Mouse (Mus musculus): ENCODE results near the gene Map4k4. TPM values are rescaled to one million over a fixed set of nuclear protein-coding genes. Genes with fewer than 3 reads are reported as not detected.

The Map4k4 gene
- total and polyA plus RNA-seq, 3 experiments, result 0.04 to 0.21 TPM; not detected in 1

DNA sequence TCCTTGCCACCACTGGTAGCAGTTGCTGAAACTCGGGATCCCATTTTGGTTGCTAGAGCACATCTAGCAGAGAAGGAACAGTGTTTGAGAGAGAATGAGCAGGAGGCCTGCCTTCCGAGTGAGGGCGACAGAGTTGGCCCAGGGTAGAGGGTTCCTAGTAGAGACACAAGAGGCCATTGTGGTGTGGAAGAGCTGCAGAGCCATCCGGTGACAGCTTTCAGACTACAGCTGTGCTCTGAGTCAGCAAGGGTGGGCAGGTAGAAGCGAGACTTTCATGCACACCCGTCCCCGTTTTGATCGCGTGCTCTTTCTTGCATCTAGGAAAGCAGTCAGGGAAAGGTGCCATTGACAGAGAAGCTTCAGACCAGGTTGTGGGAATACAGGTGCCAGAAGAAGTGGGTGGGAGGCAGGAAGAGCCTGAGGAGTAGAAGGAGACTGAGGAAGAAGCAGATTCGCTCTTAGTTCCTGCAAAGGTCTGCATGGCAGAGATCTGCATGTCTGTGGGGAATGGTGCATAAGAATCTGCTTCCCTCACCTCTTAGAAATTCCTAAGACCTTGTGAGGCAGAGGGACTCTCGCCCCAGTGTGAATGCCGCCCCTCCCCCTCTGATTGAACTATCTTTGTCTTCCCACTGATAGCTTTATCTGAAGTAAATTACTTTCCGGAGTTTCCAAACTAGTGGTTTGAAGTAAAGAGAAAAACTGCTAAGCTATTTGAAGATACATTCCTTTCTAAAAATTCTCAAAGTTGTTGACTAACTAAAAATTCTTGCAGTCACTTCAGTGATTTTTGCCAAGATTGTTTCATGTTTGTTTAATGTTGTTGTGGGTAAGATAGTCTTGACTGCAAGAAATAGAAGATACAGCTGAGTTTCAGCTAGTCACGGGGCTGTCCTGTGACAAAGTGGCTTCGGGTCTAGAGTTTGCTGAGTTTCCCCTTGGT, 23.0 kb downstream of the Map4k4 start:
- TF ChIP-seq MAZ (IDR thresholded peaks at IDR 0.05; ENCODE audit: low read depth, low read length) (no peak), TBP (IDR thresholded peaks at IDR 0.05; ENCODE audit: low read depth, low read length) (no peak), MAX (IDR thresholded peaks at IDR 0.05; ENCODE audit: low read length) (no peak), BHLHE40 (IDR thresholded peaks at IDR 0.05; ENCODE audit: borderline replicate concordance, low read depth, low read length) (no peak), POLR2A (IDR thresholded peaks at IDR 0.05; ENCODE audit: control insufficient read depth in 1 of 2, insufficient read depth in 1 of 2, low read depth in 1 of 2, low read length in 2 of 2, poor library complexity in 1 of 2) (no peak), CHD1 (IDR thresholded peaks at IDR 0.05; ENCODE audit: low read depth, low read length) (no peak), E2F4 (IDR thresholded peaks at IDR 0.05; ENCODE audit: borderline replicate concordance, low read depth, low read length) (no peak), MXI1 (IDR thresholded peaks at IDR 0.05; ENCODE audit: low read depth, low read length) (no peak), ELF1 (IDR thresholded peaks at IDR 0.05; ENCODE audit: low read depth, low read length) (no peak), ZNF384 (IDR thresholded peaks at IDR 0.05; ENCODE audit: low read depth, low read length) (no peak), JUND (IDR thresholded peaks at IDR 0.05; ENCODE audit: low read depth, low read length) (no peak), MYC (IDR thresholded peaks at IDR 0.05; ENCODE audit: low read depth, low read length) (no peak), KAT2A (conservative IDR thresholded peaks at IDR 0.05; ENCODE audit: low read depth, low read length) (no peak), NELFE (IDR thresholded peaks at IDR 0.05; ENCODE audit: low read depth, low read length) (no peak), ZMIZ1 (IDR thresholded peaks at IDR 0.05; ENCODE audit: low read depth, low read length) (no peak)
- Histone ChIP-seq H3K9me3 (replicated peaks; ENCODE audit: insufficient read depth, low read length) (no peaks in the 10 kb centered on the region), H3K79me2 (ENCODE audit: control insufficient read depth, insufficient read depth, low read length, poor library complexity) (no peaks in the 10 kb centered on the region), H3K36me3 (ENCODE audit: control insufficient read depth in 1 of 2, insufficient read depth in 2 of 2, low read length in 2 of 2) (no peaks in the 10 kb centered on the region), H3K4me3 (ENCODE audit: control insufficient read depth in 1 of 2, insufficient read depth in 1 of 2, low read depth in 2 of 2, low read length in 2 of 2) (no peak overlapping the region), H3K27ac (ENCODE audit: control insufficient read depth, low read depth, low read length) (no peak overlapping the region), H3K4me1 (ENCODE audit: control insufficient read depth in 1 of 2, insufficient read depth in 2 of 2, low read length in 2 of 2) (no peaks in the 10 kb centered on the region), H3K27me3 (ENCODE audit: control insufficient read depth in 1 of 2, insufficient read depth in 2 of 2, low read length in 2 of 2) (peaks cover 0 to 2% of the 10 kb centered on the region in 2 experiments; a peak in 1 of 4 replicates), H3K9ac (ENCODE audit: control insufficient read depth, low read depth, low read length, poor library complexity, severe bottlenecking) (no peak overlapping the region)
- no peak for DNase-seq (ENCODE audit: low read depth, low spot score)

DNA sequence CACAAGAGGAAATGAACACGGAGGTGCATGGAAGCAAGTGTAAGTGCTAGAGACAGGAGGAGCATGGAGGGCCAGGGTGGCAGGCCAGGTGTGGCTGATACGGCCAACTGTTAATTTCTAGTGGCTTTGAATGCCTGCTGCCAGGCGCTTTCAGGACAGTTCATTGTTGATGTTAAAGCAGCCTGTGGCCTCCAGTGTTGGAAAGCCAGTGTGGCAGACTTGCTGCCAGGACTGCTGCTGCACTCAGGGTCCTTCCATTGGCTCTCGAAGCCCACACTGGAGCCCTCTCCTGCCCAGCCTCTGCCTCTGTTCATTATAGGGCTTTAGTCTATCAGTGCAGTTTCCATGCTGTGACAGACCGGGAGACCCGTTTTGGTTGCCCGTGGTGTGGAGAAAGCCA, 30.3 kb downstream of the Map4k4 start:
- Histone ChIP-seq H3K27ac (ENCODE audit: control insufficient read depth, low read depth, low read length) (no peak overlapping the region), H3K9me3 (replicated peaks; ENCODE audit: insufficient read depth, low read length) (no peaks in the 10 kb centered on the region), H3K36me3 (ENCODE audit: control insufficient read depth in 1 of 2, insufficient read depth in 2 of 2, low read length in 2 of 2) (no peaks in the 10 kb centered on the region), H3K79me2 (ENCODE audit: control insufficient read depth, insufficient read depth, low read length, poor library complexity) (no peaks in the 10 kb centered on the region), H3K27me3 (ENCODE audit: control insufficient read depth in 1 of 2, insufficient read depth in 2 of 2, low read length in 2 of 2) (no peaks in the 10 kb centered on the region; a peak in 1 of 4 replicates), H3K9ac (ENCODE audit: control insufficient read depth, low read depth, low read length, poor library complexity, severe bottlenecking) (no peak overlapping the region), H3K4me3 (ENCODE audit: control insufficient read depth in 1 of 2, insufficient read depth in 1 of 2, low read depth in 2 of 2, low read length in 2 of 2) (no peak overlapping the region), H3K4me1 (ENCODE audit: control insufficient read depth in 1 of 2, insufficient read depth in 2 of 2, low read length in 2 of 2) (no peaks in the 10 kb centered on the region)
- TF ChIP-seq SMC3 (IDR thresholded peaks at IDR 0.05; ENCODE audit: low read depth, low read length) (no peak), MAZ (IDR thresholded peaks at IDR 0.05; ENCODE audit: low read depth, low read length) (no peak), ZKSCAN1 (IDR thresholded peaks at IDR 0.05; ENCODE audit: low read depth, low read length) (no peak), MEF2A (IDR thresholded peaks at IDR 0.05; ENCODE audit: extremely low read depth, insufficient replicate concordance, low read depth, low read length, poor library complexity, severe bottlenecking) (no peak), RAD21 (IDR thresholded peaks at IDR 0.05; ENCODE audit: low read depth, low read length) (no peak), ZMIZ1 (IDR thresholded peaks at IDR 0.05; ENCODE audit: low read depth, low read length) (no peak), MAFK (IDR thresholded peaks at IDR 0.05; ENCODE audit: borderline replicate concordance, low read depth, low read length) (no peak), ELF1 (IDR thresholded peaks at IDR 0.05; ENCODE audit: low read depth, low read length) (no peak), CTCF (IDR thresholded peaks at IDR 0.05 in 2 of 3, conservative IDR thresholded peaks at IDR 0.05 in 1 of 3; ENCODE audit: control insufficient read depth in 1 of 3, insufficient read depth in 1 of 3, low read depth in 2 of 3, low read length in 3 of 3, poor library complexity in 1 of 3, severe bottlenecking in 1 of 3) (no peak), USF1 (IDR thresholded peaks at IDR 0.05; ENCODE audit: low read depth, low read length) (no peak), ETS1 (IDR thresholded peaks at IDR 0.05; ENCODE audit: low read depth, low read length) (no peak), TBP (IDR thresholded peaks at IDR 0.05; ENCODE audit: low read depth, low read length) (no peak)
- DNase-seq (ENCODE audit: low read depth, low spot score), result no peak

Data from MEL (cell line).